Mouse (Mus musculus) limb, embryonic 12.5 days (tissue): ENCODE measurements around the gene Hint2. TPM values are rescaled to one million over a fixed set of nuclear protein-coding genes. Genes with fewer than 3 reads are reported as not detected.

Source experiments
- ATAC-seq: fragments of 200-750 bp; cut with Nextera tagmentation; 2 replicates; pipeline ENCODE4 v1.8.0; 2017; ENCODE audit warnings: low read depth, moderate TSS enrichment; ENCODE audit not compliant: insufficient number of reproducible peaks, insufficient read depth, low FRiP score, low TSS enrichment
- H3K27ac ChIP-seq: fragments of 300-500 bp; sonication (generic); 2 replicates; pipeline ENCODE4 v1.5.1; 2016; ENCODE audit warnings: mild to moderate bottlenecking, moderate library complexity
- H3K27me3 ChIP-seq: fragments of 300-500 bp; sonication (generic); 2 replicates; pipeline ENCODE4 v1.6.1; 2016; ENCODE audit warnings: mild to moderate bottlenecking, moderate library complexity
- H3K36me3 ChIP-seq: fragments of 300-500 bp; sonication (generic); 2 replicates; pipeline ENCODE4 v1.6.1; 2016; ENCODE audit warnings: mild to moderate bottlenecking, moderate library complexity
- H3K4me1 ChIP-seq: fragments of 300-500 bp; sonication (generic); replicated peaks from 2 replicates; pipeline ENCODE4 v1.6.1; 2016
- H3K4me2 ChIP-seq: fragments of 300-500 bp; sonication (generic); 2 replicates; pipeline ENCODE4 v1.6.1; 2016; ENCODE audit warnings: mild to moderate bottlenecking, moderate library complexity
- H3K4me3 ChIP-seq: fragments of 300-500 bp; sonication (generic); replicated peaks from 2 replicates; pipeline ENCODE4 v1.5.1; 2016; ENCODE audit warnings: mild to moderate bottlenecking
- H3K9ac ChIP-seq: fragments of 300-500 bp; sonication (generic); replicated peaks from 2 replicates; pipeline ENCODE4 v1.6.1; 2016; ENCODE audit warnings: mild to moderate bottlenecking, moderate library complexity
- H3K9me3 ChIP-seq: fragments of 300-500 bp; sonication (generic); 2 replicates; pipeline ENCODE4 v1.6.1; 2016; ENCODE audit warnings: mild to moderate bottlenecking, moderate library complexity
- WGBS: fragments of 180-500 bp; shearing (Covaris S2); methylation state at CpG from one replicate; pipeline ENCODE4 v1.1.7; 2016; 5-methylcytosine and 5-hydroxymethylcytosine counted together
- polyA plus RNA-seq: library from polyadenylated mRNA; unstranded; fragments of >200 nt; fragmentation: Nextera tagmentation; extraction: Ambion mirVana; gene quantifications from 2 replicates; pipeline ENCODE4 v1.2.1, GENCODE M21; 2016

Gene Hint2
- polyA plus RNA-seq, 1 experiment from 2014 or later, result 78.7 TPM

DNA sequence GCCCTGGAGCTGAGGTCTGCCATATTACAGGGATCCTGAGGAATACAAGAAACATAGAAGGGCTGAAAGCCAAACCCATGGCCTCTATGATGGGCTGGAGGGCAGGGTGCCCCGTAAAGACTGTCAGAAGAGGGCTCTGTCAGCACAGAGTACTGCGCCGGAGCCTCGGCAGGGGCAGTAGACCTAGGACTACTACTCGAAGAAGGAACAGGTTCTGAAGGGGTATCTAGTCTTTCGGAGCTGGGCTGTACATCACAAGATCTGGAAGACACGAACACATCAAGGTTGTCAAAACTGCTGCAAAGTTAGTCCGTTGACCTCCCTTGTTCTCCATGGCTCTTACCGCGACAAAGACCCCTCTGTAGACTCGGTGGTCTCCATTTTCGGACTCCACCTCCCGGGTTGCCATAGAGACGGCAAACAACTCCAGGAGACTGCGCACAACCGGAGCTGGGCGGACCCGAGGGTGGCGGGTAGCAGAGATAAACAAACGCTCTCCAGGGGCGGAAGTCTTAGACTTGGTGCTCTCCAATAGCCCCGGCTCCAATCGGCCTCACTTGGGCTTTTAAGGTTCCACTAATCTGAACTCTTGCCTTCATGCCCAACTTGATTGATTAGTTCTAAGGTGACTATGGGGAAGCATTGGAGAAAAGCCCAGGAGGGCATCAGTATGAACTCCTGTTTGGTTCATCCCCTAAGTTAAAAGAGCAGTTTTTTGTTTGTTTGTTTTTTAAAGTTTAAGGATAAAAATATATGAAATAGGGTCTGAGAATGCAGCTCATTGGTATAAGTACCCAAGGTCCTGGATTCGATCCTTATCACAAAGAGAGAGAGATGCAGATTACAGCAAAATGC, 2.9 kb downstream of the Hint2 start, which contains the start of gene Spag8:
TSS of gene Spag8 (minus strand) at position 434 of the 855 bp plus-strand sequence.
- no peaks in the 10 kb centered on the region; the same call in 1 of the 2 replicates for H3K27me3 ChIP-seq
- peaks cover 13% of the 10 kb centered on the region for H3K9me3 ChIP-seq
- peak within 1 kb of the TSS; percentile 51 for H3K4me2 ChIP-seq
- H3K36me3 ChIP-seq, result peaks cover 24% of the 10 kb centered on the region
- no peak for ATAC-seq
- 23% methylated on average over 24 of the region's 24 CpGs for WGBS
- no peak within 1 kb of the TSS for H3K27ac ChIP-seq
- no peak within 1 kb of the TSS for H3K9ac ChIP-seq
- H3K4me1 ChIP-seq, result peaks cover 20% of the 10 kb centered on the region; the same call in 1 of the 2 replicates
- H3K4me3 ChIP-seq, result peak within 1 kb of the TSS; percentile 19

DNA sequence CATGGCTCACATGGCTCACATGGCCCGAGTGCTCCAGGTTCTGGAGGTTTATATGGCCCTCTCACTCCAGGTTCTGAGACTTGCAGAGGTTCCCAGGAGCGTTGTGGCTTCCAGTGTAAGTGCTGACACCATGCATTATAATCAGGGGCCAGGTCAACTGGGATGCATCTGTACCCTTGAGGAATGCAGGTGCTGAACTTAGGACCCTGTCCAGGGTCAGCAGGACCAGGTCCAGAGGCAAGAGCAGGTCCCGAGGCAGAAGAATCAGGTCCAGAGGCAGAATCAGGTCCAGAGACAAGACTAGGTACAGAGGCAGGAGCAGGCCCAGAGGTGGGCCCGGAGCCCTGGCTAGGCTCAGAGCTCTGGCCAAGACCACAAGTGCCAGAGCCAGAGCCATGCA, 3.5 kb downstream of the Hint2 start:
- ATAC-seq, result no peak
- peak overlapping the region; percentile 51; the same call in 1 of the 2 replicates for H3K4me2 ChIP-seq
- peaks cover 27% of the 10 kb centered on the region for H3K36me3 ChIP-seq
- H3K27me3 ChIP-seq, result no peaks in the 10 kb centered on the region
- H3K4me1 ChIP-seq, result peaks cover 20% of the 10 kb centered on the region; the same call in 1 of the 2 replicates
- no peak overlapping the region for H3K27ac ChIP-seq
- H3K9me3 ChIP-seq, result peaks cover 13% of the 10 kb centered on the region
- H3K9ac ChIP-seq, result no peak overlapping the region
- no peak overlapping the region for H3K4me3 ChIP-seq
- WGBS, result 81% methylated on average over 4 of the region's 4 CpGs

DNA sequence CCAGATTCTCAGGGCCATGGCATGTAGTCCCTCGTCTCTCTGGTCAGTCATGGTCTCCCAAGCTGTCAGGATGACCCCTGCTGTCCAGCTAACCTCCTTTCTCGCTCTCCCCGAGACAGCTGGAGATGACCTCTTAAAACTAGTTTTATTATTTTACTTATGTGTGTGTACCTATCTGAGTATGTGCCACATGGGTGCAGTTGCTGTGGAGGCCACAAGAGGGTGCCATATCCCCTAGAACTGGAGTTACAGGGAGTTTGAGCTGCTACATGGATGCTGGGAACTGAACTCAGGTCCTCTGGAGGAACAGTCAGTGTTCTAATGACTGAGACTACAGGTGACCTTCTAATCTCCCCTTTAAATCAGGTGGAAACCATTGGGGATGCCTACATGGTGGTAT, 6.5 kb downstream of the Hint2 start:
- 92% methylated on average over 3 of the region's 3 CpGs for WGBS
- no peak overlapping the region for H3K9ac ChIP-seq
- H3K36me3 ChIP-seq, result peaks cover 44% of the 10 kb centered on the region
- no peak for ATAC-seq
- H3K27me3 ChIP-seq, result no peaks in the 10 kb centered on the region
- no peak overlapping the region for H3K27ac ChIP-seq
- no peak overlapping the region for H3K4me3 ChIP-seq
- H3K4me1 ChIP-seq, result peaks cover 6% of the 10 kb centered on the region; the same call in 1 of the 2 replicates
- H3K4me2 ChIP-seq, result no peak overlapping the region
- peaks cover 13% of the 10 kb centered on the region for H3K9me3 ChIP-seq

DNA sequence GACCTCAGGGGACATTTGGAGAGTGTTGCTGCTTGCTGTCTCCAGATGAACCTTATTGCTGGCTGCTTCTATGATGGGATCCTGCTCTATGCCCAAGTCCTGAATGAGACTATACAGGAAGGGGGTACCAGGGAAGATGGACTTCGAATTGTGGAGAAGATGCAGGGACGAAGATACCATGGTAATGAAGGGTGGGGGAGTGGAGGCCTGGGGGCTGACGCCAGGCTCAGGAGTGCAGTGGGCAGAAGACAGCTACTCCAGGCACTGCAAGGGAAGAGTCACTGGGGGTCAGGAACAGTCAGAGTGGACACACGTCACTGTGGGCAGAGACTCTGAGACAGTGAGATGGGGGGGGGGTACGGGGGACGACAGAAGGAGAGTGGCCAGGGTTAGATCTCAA, 15.8 kb downstream of the Hint2 start:
- Histone ChIP-seq H3K36me3 (peaks cover 23% of the 10 kb centered on the region; the same call in 1 of the 2 replicates), H3K9ac (no peak overlapping the region), H3K27ac (no peak overlapping the region), H3K27me3 (no peaks in the 10 kb centered on the region), H3K4me1 (no peaks in the 10 kb centered on the region), H3K4me3 (no peak overlapping the region), H3K9me3 (no peaks in the 10 kb centered on the region), H3K4me2 (no peak overlapping the region)
- WGBS, result 76% methylated on average over 6 of the region's 6 CpGs
- ATAC-seq, result no peak

DNA sequence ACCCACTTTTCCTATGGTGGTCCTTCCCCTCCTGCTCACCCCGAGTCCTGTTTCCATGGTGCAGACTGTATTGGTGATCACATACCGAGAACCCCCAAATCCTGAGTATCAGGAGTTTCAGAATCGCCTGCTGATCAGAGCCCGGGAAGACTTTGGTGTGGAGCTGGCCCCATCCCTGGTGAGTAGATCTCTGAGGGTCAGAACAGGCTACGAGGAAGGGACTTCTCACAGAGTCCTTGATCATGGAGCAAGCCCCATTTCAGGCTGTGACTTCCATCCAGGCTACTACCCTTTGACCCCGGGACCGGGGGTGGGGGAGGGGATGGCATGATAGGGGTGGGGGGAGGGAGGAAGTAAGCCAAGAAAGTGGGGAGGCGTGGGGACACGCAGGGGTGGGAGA, 16.2 kb downstream of the Hint2 start:
- Histone ChIP-seq H3K4me3 (no peak overlapping the region), H3K27me3 (no peaks in the 10 kb centered on the region), H3K27ac (no peak overlapping the region), H3K4me2 (no peak overlapping the region), H3K9ac (no peak overlapping the region), H3K4me1 (no peaks in the 10 kb centered on the region), H3K36me3 (peaks cover 23% of the 10 kb centered on the region; the same call in 1 of the 2 replicates), H3K9me3 (no peaks in the 10 kb centered on the region)
- no peak for ATAC-seq
- WGBS, result 74% methylated on average over 9 of the region's 9 CpGs

DNA sequence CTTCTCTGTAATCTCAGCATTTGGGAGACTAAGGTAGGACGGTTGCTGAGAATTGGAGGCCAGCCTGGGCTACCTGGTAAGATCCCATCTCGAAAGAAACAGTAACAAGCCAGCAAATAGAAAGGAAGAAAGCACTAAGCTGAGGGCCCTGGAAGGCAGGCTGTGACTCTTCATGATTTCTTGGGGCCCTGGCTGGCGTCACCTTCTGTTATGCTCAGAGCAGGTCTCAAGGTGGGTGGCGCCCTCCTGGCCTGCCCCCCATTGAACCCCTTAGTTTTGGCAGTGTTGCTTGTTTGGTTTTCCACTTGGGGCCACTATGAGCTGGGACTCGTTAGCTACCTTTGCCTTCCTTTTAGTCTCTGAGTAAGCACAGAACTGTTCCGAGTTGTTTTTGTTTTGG, 19.5 kb downstream of the Hint2 start:
- Histone ChIP-seq H3K4me3 (no peak overlapping the region), H3K4me1 (peaks cover 22% of the 10 kb centered on the region), H3K36me3 (no peaks in the 10 kb centered on the region; the same call in 1 of the 2 replicates), H3K27me3 (peaks cover 17% of the 10 kb centered on the region), H3K9ac (no peak overlapping the region), H3K4me2 (no peak overlapping the region), H3K27ac (no peak overlapping the region), H3K9me3 (no peaks in the 10 kb centered on the region)
- 74% methylated on average over 6 of the region's 6 CpGs for WGBS
- no peak for ATAC-seq

DNA sequence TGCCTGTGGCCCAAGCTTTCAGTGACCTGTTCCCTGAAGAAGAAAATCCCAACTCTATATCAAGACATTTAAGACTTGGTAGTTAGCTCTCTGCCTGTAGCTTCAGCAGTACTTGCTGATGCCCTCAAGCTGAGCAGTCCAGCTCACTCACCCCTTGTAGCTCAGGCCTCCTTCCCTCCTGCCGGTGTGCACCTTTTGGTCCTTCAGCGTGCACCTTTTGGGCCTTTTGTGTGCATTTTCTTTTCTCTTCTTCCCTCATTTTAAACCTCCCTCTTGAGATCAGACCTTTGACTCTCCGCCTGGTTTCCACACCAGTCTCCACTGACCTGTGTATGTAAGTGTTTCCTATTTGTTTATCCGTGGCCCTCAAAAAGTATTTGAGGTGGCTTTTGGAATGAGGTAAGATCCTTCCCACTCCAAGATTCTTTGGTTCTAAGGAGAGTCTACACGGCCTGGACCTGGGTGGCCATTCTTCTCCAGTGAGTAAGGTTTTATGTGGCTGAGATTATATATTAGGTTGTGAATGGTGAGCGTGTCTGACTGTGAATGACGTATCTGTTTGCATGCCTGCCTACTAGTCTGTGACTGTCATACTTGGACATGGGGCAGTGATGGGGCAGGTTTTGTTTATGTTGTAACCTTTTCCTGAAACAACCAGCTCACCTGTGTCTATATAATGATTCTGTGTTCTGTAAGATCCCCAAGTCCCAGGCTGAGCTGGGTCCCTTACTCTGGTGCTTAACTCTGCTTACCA, 21.5 kb downstream of the Hint2 start:
- no peak for ATAC-seq
- WGBS, result 84% methylated on average over 7 of the region's 7 CpGs
- Histone ChIP-seq H3K27ac (no peak overlapping the region), H3K9ac (no peak overlapping the region), H3K27me3 (peaks cover 19% of the 10 kb centered on the region), H3K36me3 (no peaks in the 10 kb centered on the region), H3K9me3 (no peaks in the 10 kb centered on the region), H3K4me2 (no peak overlapping the region), H3K4me1 (peaks cover 35% of the 10 kb centered on the region), H3K4me3 (no peak overlapping the region)

DNA sequence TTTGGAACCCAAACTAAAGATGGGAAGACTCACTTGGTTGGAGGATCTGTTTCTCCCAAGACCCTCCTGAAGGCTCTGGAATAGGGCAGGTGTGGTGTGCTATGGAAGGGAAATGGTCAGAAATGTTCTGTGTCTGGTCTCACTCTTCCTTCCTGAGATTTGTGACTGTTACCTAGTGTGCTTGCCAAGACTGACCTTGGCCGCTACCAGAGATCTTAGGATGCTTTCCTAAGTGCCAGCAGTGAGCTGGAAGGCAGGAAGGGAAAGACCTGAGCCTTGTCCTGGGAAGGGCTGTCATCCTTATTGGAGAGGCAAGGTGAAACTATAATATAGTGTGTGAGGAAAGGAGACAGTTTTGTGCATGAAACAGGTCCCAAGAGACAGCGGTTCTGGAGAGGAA, 22.5 kb downstream of the Hint2 start:
- 93% methylated on average over 2 of the region's 2 CpGs for WGBS
- Histone ChIP-seq H3K27me3 (peaks cover 19% of the 10 kb centered on the region), H3K9me3 (no peaks in the 10 kb centered on the region), H3K9ac (no peak overlapping the region), H3K27ac (no peak overlapping the region), H3K4me2 (peak overlapping the region; percentile 88; the same call in 1 of the 2 replicates), H3K36me3 (no peaks in the 10 kb centered on the region), H3K4me3 (no peak overlapping the region), H3K4me1 (peaks cover 35% of the 10 kb centered on the region)
- ATAC-seq, result no peak

DNA sequence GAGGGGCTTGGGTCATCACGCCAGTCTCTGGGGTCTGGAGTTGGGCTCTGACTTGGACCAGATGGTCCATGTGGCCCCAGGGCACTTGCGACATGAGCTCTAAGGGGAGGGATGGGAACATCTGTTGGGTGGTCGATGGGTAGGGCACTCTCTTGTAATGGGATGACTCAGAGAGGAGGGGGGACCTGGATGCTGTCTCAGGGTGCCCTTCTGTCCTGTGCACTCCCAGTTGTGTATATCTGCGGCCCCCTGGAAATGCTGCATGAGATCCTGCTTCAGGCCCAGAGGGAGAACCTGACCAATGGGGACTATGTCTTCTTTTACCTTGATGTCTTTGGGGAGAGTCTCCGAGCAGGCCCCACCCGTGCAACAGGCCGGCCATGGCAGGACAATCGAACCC, 23.0 kb downstream of the Hint2 start:
- whole genome bisulfite sequencing, result 73% methylated on average over 8 of the region's 8 CpGs
- H3K4me2 ChIP-seq, result peak overlapping the region; percentile 88

DNA sequence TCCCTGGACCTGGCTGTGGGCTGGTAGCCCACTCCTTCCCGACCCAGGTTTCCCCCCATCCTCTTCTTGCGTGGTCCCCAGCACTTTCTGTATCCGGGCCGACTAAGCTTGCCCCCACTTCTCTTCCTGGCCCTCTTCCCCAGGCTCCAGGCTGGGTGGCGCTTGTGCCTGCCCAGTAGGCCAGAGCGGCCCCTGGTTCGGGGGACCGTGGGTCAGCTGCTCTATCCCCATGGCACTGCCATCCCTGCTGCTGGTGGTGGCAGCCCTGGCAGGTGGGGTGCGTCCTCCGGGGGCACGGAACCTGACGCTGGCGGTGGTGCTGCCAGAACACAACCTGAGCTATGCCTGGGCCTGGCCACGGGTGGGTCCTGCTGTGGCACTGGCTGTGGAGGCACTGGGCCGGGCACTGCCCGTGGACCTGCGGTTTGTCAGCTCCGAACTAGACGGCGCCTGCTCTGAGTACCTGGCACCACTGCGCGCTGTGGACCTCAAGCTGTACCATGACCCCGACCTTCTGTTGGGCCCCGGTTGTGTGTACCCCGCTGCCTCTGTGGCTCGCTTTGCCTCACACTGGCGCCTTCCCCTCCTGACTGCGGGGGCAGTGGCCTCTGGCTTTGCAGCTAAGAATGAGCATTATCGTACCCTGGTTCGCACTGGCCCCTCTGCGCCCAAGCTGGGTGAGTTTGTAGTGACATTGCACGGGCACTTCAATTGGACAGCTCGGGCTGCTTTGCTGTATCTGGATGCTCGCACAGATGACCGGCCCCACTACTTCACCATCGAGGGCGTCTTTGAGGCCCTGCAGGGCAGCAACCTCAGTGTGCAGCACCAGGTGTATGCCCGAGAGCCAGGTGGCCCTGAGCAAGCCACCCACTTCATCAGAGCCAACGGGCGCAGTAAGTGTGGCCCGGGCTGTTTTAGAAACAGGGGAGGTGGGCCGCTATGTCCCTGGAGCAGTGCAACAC, 24.0 kb downstream of the Hint2 start:
- WGBS, result 44% methylated on average over 42 of the region's 42 CpGs
- peak overlapping the region; percentile 96 for H3K9ac ChIP-seq
- peaks cover 35% of the 10 kb centered on the region for H3K4me1 ChIP-seq
- H3K4me2 ChIP-seq, result peak overlapping the region; percentile 88
- no peak for ATAC-seq
- H3K4me3 ChIP-seq, result peak overlapping the region; percentile 74
- no peaks in the 10 kb centered on the region for H3K9me3 ChIP-seq
- H3K27ac ChIP-seq, result no peak overlapping the region
- H3K27me3 ChIP-seq, result peaks cover 19% of the 10 kb centered on the region
- H3K36me3 ChIP-seq, result no peaks in the 10 kb centered on the region

More for the DNA sequence above, 23.0 kb downstream of the Hint2 start:
- ATAC-seq, result no peak
- Histone ChIP-seq H3K4me1 (peaks cover 35% of the 10 kb centered on the region), H3K27me3 (peaks cover 19% of the 10 kb centered on the region), H3K9ac (no peak overlapping the region), H3K36me3 (no peaks in the 10 kb centered on the region), H3K27ac (no peak overlapping the region), H3K4me3 (no peak overlapping the region), H3K9me3 (no peaks in the 10 kb centered on the region)
